Mouse (Mus musculus): ENCODE results near the gene Rint1. TPM values are rescaled to one million over a fixed set of nuclear protein-coding genes. Genes with fewer than 3 reads are reported as not detected.

The Rint1 gene
- polyA plus RNA-seq, 1 experiment from 2014 or later = 37.7 TPM

GRCm38 (mm10) chr5:23782051-23782810, 5.3 kb upstream of the Rint1 start:
- Histone ChIP-seq H3K4me3 (replicated peaks) (peak overlapping the region; percentile 88), H3K27ac (no peak overlapping the region), H3K27me3 (no peaks in the 10 kb centered on the region), H3K4me2 (peak overlapping the region; percentile 73), H3K9me3 (no peaks in the 10 kb centered on the region), H3K9ac (peak overlapping the region; percentile 80; the same call in 1 of the 2 replicates), H3K36me3 (replicated peaks) (no peaks in the 10 kb centered on the region), H3K4me1 (peaks cover 18% of the 10 kb centered on the region)
- no peak for ATAC-seq (ENCODE audit: low FRiP score)
- 47% methylated on average over 8 of the region's 8 CpGs for WGBS

GRCm38 (mm10) chr5:23782931-23783877, 4.3 kb upstream of the Rint1 start, which contains the start of gene Pus7:
Gene Pus7 (minus strand): TSS chr5:23783711.
- Histone ChIP-seq H3K27ac (peak within 1 kb of the TSS; percentile 20; the same call in 1 of the 2 replicates), H3K4me1 (peaks cover 21% of the 10 kb centered on the region)

GRCm38 (mm10) chr5:23788390-23788830, 899 bp downstream of the Rint1 start:
- Histone ChIP-seq H3K27ac (no peak overlapping the region), H3K4me2 (peak overlapping the region; percentile 96)
- 41% methylated on average over 3 of the region's 3 CpGs for WGBS

More at GRCm38 (mm10) chr5:23782931-23783877, 4.3 kb upstream of the Rint1 start, which contains the start of gene Pus7:
- H3K9me3 ChIP-seq = no peaks in the 10 kb centered on the region
- peak within 1 kb of the TSS; percentile 88 for H3K4me3 ChIP-seq (replicated peaks)
- under 1% methylated on average over 75 of the region's 86 CpGs for WGBS
- no peaks in the 10 kb centered on the region for H3K27me3 ChIP-seq
- H3K4me2 ChIP-seq = peak within 1 kb of the TSS; percentile 73
- peak within 1 kb of the TSS; percentile 80 for H3K9ac ChIP-seq
- ATAC-seq (ENCODE audit: low FRiP score) = peak; percentile 94
- H3K36me3 ChIP-seq (replicated peaks) = no peaks in the 10 kb centered on the region

GRCm38 (mm10) chr5:23789078-23789612, 1.6 kb downstream of the Rint1 start:
- no peaks in the 10 kb centered on the region for H3K27me3 ChIP-seq
- H3K4me3 ChIP-seq (replicated peaks) = no peak overlapping the region
- H3K27ac ChIP-seq = no peak overlapping the region
- H3K9me3 ChIP-seq = no peaks in the 10 kb centered on the region
- no peak for ATAC-seq (ENCODE audit: low FRiP score)
- peaks cover 2% of the 10 kb centered on the region; the same call in 1 of the 2 replicates for H3K36me3 ChIP-seq (replicated peaks)
- no peak overlapping the region for H3K4me2 ChIP-seq
- WGBS = 88% methylated on average over 4 of the region's 4 CpGs
- peaks cover 9% of the 10 kb centered on the region for H3K4me1 ChIP-seq
- H3K9ac ChIP-seq = no peak overlapping the region

More at GRCm38 (mm10) chr5:23788390-23788830, 899 bp downstream of the Rint1 start:
- H3K4me1 ChIP-seq = peaks cover 9% of the 10 kb centered on the region
- peak overlapping the region; percentile 79 for H3K4me3 ChIP-seq (replicated peaks)
- peak overlapping the region; percentile 86 for H3K9ac ChIP-seq
- H3K27me3 ChIP-seq = no peaks in the 10 kb centered on the region
- ATAC-seq (ENCODE audit: low FRiP score) = no peak
- no peaks in the 10 kb centered on the region for H3K9me3 ChIP-seq
- H3K36me3 ChIP-seq (replicated peaks) = no peaks in the 10 kb centered on the region

GRCm38 (mm10) chr5:23792726-23793125, 5.2 kb downstream of the Rint1 start:
- H3K9ac ChIP-seq = no peak overlapping the region
- H3K36me3 ChIP-seq (replicated peaks) = peaks cover 21% of the 10 kb centered on the region
- no peak overlapping the region for H3K4me2 ChIP-seq
- no peak for ATAC-seq (ENCODE audit: low FRiP score)
- H3K4me1 ChIP-seq = peaks cover 9% of the 10 kb centered on the region
- H3K4me3 ChIP-seq (replicated peaks) = no peak overlapping the region
- no peaks in the 10 kb centered on the region for H3K27me3 ChIP-seq
- no peak overlapping the region for H3K27ac ChIP-seq
- no peaks in the 10 kb centered on the region for H3K9me3 ChIP-seq
- 90% methylated on average over 2 of the region's 2 CpGs for WGBS

GRCm38 (mm10) chr5:23814841-23815240, 27.3 kb downstream of the Rint1 start:
- no peak for ATAC-seq (ENCODE audit: low FRiP score)
- peaks cover 70% of the 10 kb centered on the region for H3K36me3 ChIP-seq (replicated peaks)
- H3K9ac ChIP-seq = no peak overlapping the region
- H3K4me3 ChIP-seq (replicated peaks) = no peak overlapping the region
- no peaks in the 10 kb centered on the region for H3K27me3 ChIP-seq
- H3K27ac ChIP-seq = no peak overlapping the region
- no peak overlapping the region for H3K4me2 ChIP-seq
- no peaks in the 10 kb centered on the region for H3K4me1 ChIP-seq
- WGBS = 63% methylated on average over 5 of the region's 5 CpGs
- 0 out of 2 replicates have a peak, but pooled peaks cover 10% of the 10 kb centered on the region for H3K9me3 ChIP-seq

- Histone ChIP-seq H3K9ac (no peak overlapping the region), H3K27ac (no peak overlapping the region), H3K36me3 (replicated peaks) (peaks cover 62% of the 10 kb centered on the region), H3K27me3 (no peaks in the 10 kb centered on the region), H3K4me3 (replicated peaks) (no peak overlapping the region), H3K9me3 (0 out of 2 replicates have a peak, but pooled peaks cover 10% of the 10 kb centered on the region), H3K4me2 (no peak overlapping the region), H3K4me1 (no peaks in the 10 kb centered on the region)
- ATAC-seq (ENCODE audit: low FRiP score) = no peak
- WGBS = 95% methylated on average over 15 of the region's 15 CpGs
Observed at GRCm38 (mm10) chr5:23816681-23817080, 29.2 kb downstream of the Rint1 start.

GRCm38 (mm10) chr5:23822306-23822705, 34.8 kb downstream of the Rint1 start:
- no peak overlapping the region for H3K9ac ChIP-seq
- WGBS = 76% methylated on average over 11 of the region's 11 CpGs
- H3K4me1 ChIP-seq = no peaks in the 10 kb centered on the region
- no peaks in the 10 kb centered on the region for H3K27me3 ChIP-seq
- H3K4me3 ChIP-seq (replicated peaks) = no peak overlapping the region
- H3K27ac ChIP-seq = no peak overlapping the region
- H3K4me2 ChIP-seq = no peak overlapping the region
- no peak for ATAC-seq (ENCODE audit: low FRiP score)
- peaks cover 18% of the 10 kb centered on the region for H3K36me3 ChIP-seq (replicated peaks)
- no peaks in the 10 kb centered on the region for H3K9me3 ChIP-seq

- no peaks in the 10 kb centered on the region for H3K9me3 ChIP-seq
- 0 out of 2 replicates have a peak, but pooled peaks cover 5% of the 10 kb centered on the region for H3K27me3 ChIP-seq
- 81% methylated on average over 8 of the region's 8 CpGs for WGBS
- H3K4me2 ChIP-seq = no peak overlapping the region
- no peak for ATAC-seq (ENCODE audit: low FRiP score)
- H3K4me1 ChIP-seq = no peaks in the 10 kb centered on the region
- no peak overlapping the region for H3K4me3 ChIP-seq (replicated peaks)
- H3K36me3 ChIP-seq (replicated peaks) = peaks cover 10% of the 10 kb centered on the region
- no peak overlapping the region for H3K9ac ChIP-seq
- H3K27ac ChIP-seq = no peak overlapping the region
Observed at GRCm38 (mm10) chr5:23824171-23824733, 36.7 kb downstream of the Rint1 start.

GRCm38 (mm10) chr5:23826321-23827004, 39.0 kb downstream of the Rint1 start:
- H3K4me1 ChIP-seq = no peaks in the 10 kb centered on the region; the same call in 1 of the 2 replicates
- H3K27ac ChIP-seq = no peak overlapping the region
- no peaks in the 10 kb centered on the region for H3K36me3 ChIP-seq (replicated peaks)
- H3K4me3 ChIP-seq (replicated peaks) = no peak overlapping the region
- peaks cover 15% of the 10 kb centered on the region for H3K27me3 ChIP-seq
- 0 out of 2 replicates have a peak, but pooled peaks have one; percentile 23 for ATAC-seq (ENCODE audit: low FRiP score)
- H3K9me3 ChIP-seq = 0 out of 2 replicates have a peak, but pooled peaks cover 3% of the 10 kb centered on the region
- 37% methylated on average over 11 of the region's 11 CpGs for WGBS
- H3K4me2 ChIP-seq = no peak overlapping the region
- no peak overlapping the region for H3K9ac ChIP-seq
